23 mouse cellular contexts compared by ENCODE assay signal in genomic region chr19:55057483-55057882, GRCm38 (mm10).
DNase-seq lines count a peak whose midpoint lies in the region; ATAC-seq and TF ChIP-seq lines count a peak whose summit lies in the region.
"Had no signal": no experiment of that assay in that cellular context is flagged by ENCODE, and none has a peak within 500 bp of the region (broad histone marks: within the 10 kb centered on the region; RNA-seq: fewer than 3 reads in every experiment).

No protein-coding gene starts in this region.

- H3K9me3 ChIP-seq in hindbrain, embryonic 16.5 days (ENCODE audit: control insufficient read depth, low read length), result no peaks in the 10 kb centered on the region
- no peaks in the 10 kb centered on the region for H3K9me3 ChIP-seq in hindbrain, embryonic 11.5 days (ENCODE audit: control insufficient read depth, low read length)
- no peaks in the 10 kb centered on the region for H3K9me3 ChIP-seq in midbrain, postnatal 0 days (ENCODE audit: low read length)
- H3K9me3 ChIP-seq in midbrain, embryonic 15.5 days, result no peaks in the 10 kb centered on the region
- H3K9me3 ChIP-seq: embryonic facial prominence, embryonic 15.5 days; heart, embryonic 10.5 days had no signal

- no peak for TF ChIP-seq CTCF in midbrain, postnatal 0 days (IDR thresholded peaks at IDR 0.05)

- peaks cover 7% of the 10 kb centered on the region for H3K4me1 ChIP-seq in hindbrain, embryonic 16.5 days (ENCODE audit: control insufficient read depth, insufficient read depth, low read depth, low read length)
- H3K4me1 ChIP-seq in hindbrain, embryonic 11.5 days (replicated peaks; ENCODE audit: control insufficient read depth, insufficient read depth, low read length), result peaks cover 2% of the 10 kb centered on the region; the same call in 1 of the 2 replicates
- no peaks in the 10 kb centered on the region; the same call in 1 of the 2 replicates for H3K4me1 ChIP-seq in midbrain, postnatal 0 days (ENCODE audit: insufficient read depth, low read length)
- peaks cover 7% of the 10 kb centered on the region for H3K4me1 ChIP-seq in midbrain, embryonic 15.5 days

- DNase-seq in cerebellum, postnatal 14 days, result peak; percentile 16
- DNase-seq in cerebellum, adult 18-20 months, result no peak
- no peak for DNase-seq in hindbrain, embryonic 11.5 days (ENCODE audit: low spot score)
- DNase-seq in midbrain, postnatal 0 days (ENCODE audit: low spot score), result peak; percentile 66
- no peak for DNase-seq in gastrocnemius, postnatal 10 days
- DNase-seq: adrenal gland, postnatal 14 days; cerebellum, adult 2 months; cerebellum, postnatal 25 days; gastrocnemius, adult 2 months; gastrocnemius, postnatal 36 days; heart, adult 18-20 months; heart, postnatal 10 days; heart, postnatal 4 days had no signal

- H3K4me3 ChIP-seq in hindbrain, embryonic 16.5 days (ENCODE audit: low read length), result no peak overlapping the region
- H3K4me3 ChIP-seq in hindbrain, embryonic 11.5 days (ENCODE audit: low read depth, low read length), result no peak overlapping the region
- no peak overlapping the region for H3K4me3 ChIP-seq in midbrain, postnatal 0 days (ENCODE audit: low read depth, low read length)
- no peak overlapping the region for H3K4me3 ChIP-seq in midbrain, embryonic 15.5 days
- H3K4me3 ChIP-seq: embryonic facial prominence, embryonic 15.5 days; erythroblast, embryonic 14.5 days; forebrain, embryonic 10.5 days; gastrocnemius, adult 2 months; heart, embryonic 10.5 days had no signal

- no peak overlapping the region for H3K4me2 ChIP-seq in hindbrain, embryonic 16.5 days (ENCODE audit: low read length)
- no peak overlapping the region for H3K4me2 ChIP-seq in hindbrain, embryonic 11.5 days (replicated peaks; ENCODE audit: low read depth, low read length)
- no peak overlapping the region for H3K4me2 ChIP-seq in midbrain, postnatal 0 days (ENCODE audit: low read depth, low read length, poor library complexity, severe bottlenecking)
- H3K4me2 ChIP-seq in midbrain, embryonic 15.5 days, result no peak overlapping the region
- H3K4me2 ChIP-seq: embryonic facial prominence, embryonic 15.5 days had no signal

- WGBS in hindbrain, embryonic 16.5 days, result 59% methylated on average over 5 of the region's 5 CpGs
- 83% methylated on average over 5 of the region's 5 CpGs for WGBS in hindbrain, embryonic 11.5 days
- 84% methylated on average over 5 of the region's 5 CpGs for WGBS in midbrain, postnatal 0 days
- WGBS in midbrain, embryonic 15.5 days, result 77% methylated on average over 5 of the region's 5 CpGs

- no peak overlapping the region for H3K9ac ChIP-seq in hindbrain, embryonic 16.5 days (ENCODE audit: low read depth, low read length)
- H3K9ac ChIP-seq in hindbrain, embryonic 11.5 days (ENCODE audit: low read depth, low read length), result no peak overlapping the region
- no peak overlapping the region for H3K9ac ChIP-seq in midbrain, postnatal 0 days (replicated peaks; ENCODE audit: low read length, poor library complexity, severe bottlenecking)
- no peak overlapping the region for H3K9ac ChIP-seq in midbrain, embryonic 15.5 days
- H3K9ac ChIP-seq: embryonic facial prominence, embryonic 15.5 days had no signal

- no peak overlapping the region for H3K27ac ChIP-seq in hindbrain, embryonic 16.5 days (ENCODE audit: low read depth, low read length)
- no peak overlapping the region for H3K27ac ChIP-seq in hindbrain, embryonic 11.5 days (ENCODE audit: low read depth, low read length)
- H3K27ac ChIP-seq in midbrain, postnatal 0 days (ENCODE audit: low read depth, low read length), result no peak overlapping the region
- no peak overlapping the region for H3K27ac ChIP-seq in midbrain, embryonic 15.5 days
- H3K27ac ChIP-seq: embryonic facial prominence, embryonic 15.5 days; forebrain, embryonic 10.5 days; gastrocnemius, adult 2 months; heart, embryonic 10.5 days had no signal

- no peaks in the 10 kb centered on the region for H3K27me3 ChIP-seq in hindbrain, embryonic 16.5 days (replicated peaks; ENCODE audit: control insufficient read depth, insufficient read depth, low read length)
- no peaks in the 10 kb centered on the region for H3K27me3 ChIP-seq in hindbrain, embryonic 11.5 days (ENCODE audit: control insufficient read depth, insufficient read depth, low read length)
- H3K27me3 ChIP-seq in midbrain, postnatal 0 days (ENCODE audit: insufficient read depth, low read length), result no peaks in the 10 kb centered on the region
- no peaks in the 10 kb centered on the region for H3K27me3 ChIP-seq in midbrain, embryonic 15.5 days (replicated peaks)
- H3K27me3 ChIP-seq: embryonic facial prominence, embryonic 15.5 days had no signal

- ATAC-seq in hindbrain, embryonic 16.5 days, result peak; percentile 64; the same call in 1 of the 2 replicates
- no peak for ATAC-seq in hindbrain, embryonic 11.5 days (ENCODE audit: low FRiP score)
- ATAC-seq in midbrain, postnatal 0 days (ENCODE audit: low FRiP score), result no peak
- ATAC-seq in midbrain, embryonic 15.5 days (replicated peaks), result no peak
- ATAC-seq: activated CD4-positive, CD25-positive, alpha-beta regulatory T cell, adult 4 months; forebrain, embryonic 14.5 days; inflammation-experienced regulatory T-cells, adult 6 months; intestine, postnatal 0 days had no signal

- H3K36me3 ChIP-seq in hindbrain, embryonic 16.5 days (ENCODE audit: control insufficient read depth, insufficient read depth, low read length), result no peaks in the 10 kb centered on the region
- H3K36me3 ChIP-seq in hindbrain, embryonic 11.5 days (ENCODE audit: control insufficient read depth, insufficient read depth, low read length), result no peaks in the 10 kb centered on the region
- H3K36me3 ChIP-seq in midbrain, postnatal 0 days (ENCODE audit: insufficient read depth, low read length), result no peaks in the 10 kb centered on the region
- H3K36me3 ChIP-seq in midbrain, embryonic 15.5 days (replicated peaks), result no peaks in the 10 kb centered on the region
- H3K36me3 ChIP-seq: embryonic facial prominence, embryonic 15.5 days; forebrain, embryonic 10.5 days; heart, embryonic 10.5 days had no signal

Comparison
In these comparisons a context has a peak if more than half of its experiments do, and no peak if none do; other contexts are left out.
1. DNase-seq: peak in cerebellum, postnatal 14 days (2 of 2) and midbrain, postnatal 0 days (single experiment); none in cerebellum, adult 18-20 months (0 of 2), hindbrain, embryonic 11.5 days (single experiment) and gastrocnemius, postnatal 10 days (single experiment).